Comparison of ENCODE assay signal across 10 mouse cellular contexts in genomic region chr4:131100093-131100795, GRCm38 (mm10).
DNase-seq lines count a peak whose midpoint lies in the region; ATAC-seq and TF ChIP-seq lines count a peak whose summit lies in the region.
"Had no signal": no experiment of that assay in that cellular context is flagged by ENCODE, and none has a peak within 500 bp of the region (broad histone marks: within the 10 kb centered on the region; RNA-seq: fewer than 3 reads in every experiment).

No protein-coding gene starts in this region.

- TF ChIP-seq POLR2A in ES-Bruce4 (IDR thresholded peaks at IDR 0.05; ENCODE audit: insufficient read depth, low read length): no peak

- peaks cover 7% of the 10 kb centered on the region; the same call in 1 of the 2 replicates for H3K27me3 ChIP-seq in hindbrain, embryonic 10.5 days (ENCODE audit: insufficient read depth, poor library complexity, severe bottlenecking)
- no peaks in the 10 kb centered on the region for H3K27me3 ChIP-seq in hindbrain, embryonic 16.5 days (replicated peaks; ENCODE audit: control insufficient read depth, insufficient read depth, low read length)
- no peaks in the 10 kb centered on the region for H3K27me3 ChIP-seq in ES-Bruce4 (ENCODE audit: control insufficient read depth, insufficient read depth, low read length, poor library complexity, severe bottlenecking)
- 0 out of 2 replicates have a peak, but pooled peaks cover 9% of the 10 kb centered on the region for H3K27me3 ChIP-seq in embryonic facial prominence, embryonic 10.5 days (replicated peaks; ENCODE audit: low read depth, poor library complexity, severe bottlenecking)
- no peaks in the 10 kb centered on the region for H3K27me3 ChIP-seq in midbrain, embryonic 11.5 days (ENCODE audit: control insufficient read depth, insufficient read depth, low read length)

- peak; percentile 32 for DNase-seq in hindbrain, embryonic 10.5 days (ENCODE audit: low spot score)
- peak; percentile 41 for DNase-seq in embryonic facial prominence, embryonic 10.5 days (ENCODE audit: low spot score)
- peak; percentile 87 for DNase-seq in midbrain, embryonic 11.5 days (ENCODE audit: low spot score, missing footprints)
- DNase-seq in adrenal gland, postnatal 36 days: no peak
- DNase-seq in thymus, postnatal 14 days: no peak
- DNase-seq: cerebellum, adult 11 months had no signal

- H3K4me1 ChIP-seq in hindbrain, embryonic 10.5 days (replicated peaks): peaks cover 32% of the 10 kb centered on the region
- no peaks in the 10 kb centered on the region for H3K4me1 ChIP-seq in hindbrain, embryonic 16.5 days (ENCODE audit: control insufficient read depth, insufficient read depth, low read depth, low read length)
- no peaks in the 10 kb centered on the region for H3K4me1 ChIP-seq in ES-Bruce4 (ENCODE audit: control insufficient read depth, insufficient read depth, low read length)
- H3K4me1 ChIP-seq in embryonic facial prominence, embryonic 10.5 days: peaks cover 16% of the 10 kb centered on the region
- H3K4me1 ChIP-seq in midbrain, embryonic 11.5 days (ENCODE audit: control insufficient read depth, insufficient read depth, low read length): peaks cover 7% of the 10 kb centered on the region
- H3K4me1 ChIP-seq: megakaryocyte, embryonic 14.5 days had no signal

- ATAC-seq in hindbrain, embryonic 16.5 days: no peak
- peak; percentile 73 for ATAC-seq in midbrain, embryonic 11.5 days (ENCODE audit: low FRiP score)
- ATAC-seq in activated CD4-positive, CD25-positive, alpha-beta regulatory T cell, adult 4 months: no peak

- TF ChIP-seq CTCF in ES-Bruce4 (IDR thresholded peaks at IDR 0.05; ENCODE audit: low read depth, low read length): no peak

- no peak for TF ChIP-seq EP300 in ES-Bruce4 (IDR thresholded peaks at IDR 0.05; ENCODE audit: insufficient read depth, low read depth, low read length)

- H3K36me3 ChIP-seq in hindbrain, embryonic 10.5 days: no peaks in the 10 kb centered on the region
- no peaks in the 10 kb centered on the region for H3K36me3 ChIP-seq in hindbrain, embryonic 16.5 days (ENCODE audit: control insufficient read depth, insufficient read depth, low read length)
- H3K36me3 ChIP-seq in ES-Bruce4 (ENCODE audit: control insufficient read depth, insufficient read depth, low read length, poor library complexity, severe bottlenecking): no peaks in the 10 kb centered on the region
- no peaks in the 10 kb centered on the region for H3K36me3 ChIP-seq in embryonic facial prominence, embryonic 10.5 days (replicated peaks)
- no peaks in the 10 kb centered on the region for H3K36me3 ChIP-seq in midbrain, embryonic 11.5 days (ENCODE audit: control insufficient read depth, insufficient read depth, low read length)

- WGBS in hindbrain, embryonic 10.5 days: 43% methylated on average over 10 of the region's 10 CpGs
- 28% methylated on average over 10 of the region's 10 CpGs for WGBS in hindbrain, embryonic 16.5 days
- 48% methylated on average over 10 of the region's 10 CpGs for WGBS in embryonic facial prominence, embryonic 10.5 days
- whole genome bisulfite sequencing in midbrain, embryonic 11.5 days: 44% methylated on average over 10 of the region's 10 CpGs

- no peak overlapping the region for H3K9ac ChIP-seq in hindbrain, embryonic 16.5 days (ENCODE audit: low read depth, low read length)
- H3K9ac ChIP-seq in ES-Bruce4 (ENCODE audit: low read depth, poor library complexity, severe bottlenecking): no peak overlapping the region
- peak overlapping the region; percentile 22; the same call in 1 of the 2 replicates for H3K9ac ChIP-seq in midbrain, embryonic 11.5 days (ENCODE audit: low read length)

- H3K9me3 ChIP-seq in hindbrain, embryonic 10.5 days: no peaks in the 10 kb centered on the region
- H3K9me3 ChIP-seq in hindbrain, embryonic 16.5 days (ENCODE audit: control insufficient read depth, low read length): no peaks in the 10 kb centered on the region
- H3K9me3 ChIP-seq in ES-Bruce4 (replicated peaks; ENCODE audit: control insufficient read depth, insufficient read depth, low read length, poor library complexity, severe bottlenecking): no peaks in the 10 kb centered on the region
- no peaks in the 10 kb centered on the region for H3K9me3 ChIP-seq in embryonic facial prominence, embryonic 10.5 days
- H3K9me3 ChIP-seq in midbrain, embryonic 11.5 days (ENCODE audit: control insufficient read depth, low read length): no peaks in the 10 kb centered on the region

- no peak overlapping the region for H3K27ac ChIP-seq in hindbrain, embryonic 10.5 days
- no peak overlapping the region for H3K27ac ChIP-seq in hindbrain, embryonic 16.5 days (ENCODE audit: low read depth, low read length)
- H3K27ac ChIP-seq in ES-Bruce4 (ENCODE audit: insufficient read depth, low read length): no peak overlapping the region
- no peak overlapping the region for H3K27ac ChIP-seq in embryonic facial prominence, embryonic 10.5 days (replicated peaks)
- H3K27ac ChIP-seq in midbrain, embryonic 11.5 days (ENCODE audit: low read depth, low read length): no peak overlapping the region

- H3K4me2 ChIP-seq in hindbrain, embryonic 16.5 days (ENCODE audit: low read length): no peak overlapping the region
- peak overlapping the region; percentile 38 for H3K4me2 ChIP-seq in midbrain, embryonic 11.5 days

- H3K4me3 ChIP-seq in hindbrain, embryonic 10.5 days: peak overlapping the region; percentile 35
- no peak overlapping the region for H3K4me3 ChIP-seq in hindbrain, embryonic 16.5 days (ENCODE audit: low read length)
- H3K4me3 ChIP-seq in ES-Bruce4 (ENCODE audit: low read depth, low read length): peak overlapping the region; percentile 35; the same call in 1 of the 2 replicates
- H3K4me3 ChIP-seq in embryonic facial prominence, embryonic 10.5 days: peak overlapping the region; percentile 43
- peak overlapping the region; percentile 15; the same call in 1 of the 2 replicates for H3K4me3 ChIP-seq in midbrain, embryonic 11.5 days (ENCODE audit: low read depth, low read length)
- H3K4me3 ChIP-seq: megakaryocyte, embryonic 14.5 days had no signal

Comparison
In these comparisons a context has a peak if more than half of its experiments do, and no peak if none do; other contexts are left out.
1. DNase-seq: peak in hindbrain, embryonic 10.5 days (single experiment), embryonic facial prominence, embryonic 10.5 days (single experiment) and midbrain, embryonic 11.5 days (single experiment); none in adrenal gland, postnatal 36 days (0 of 2) and thymus, postnatal 14 days (single experiment).